Mouse (Mus musculus): ENCODE data around the gene Pgm2.

Gene Pgm2

GRCm38 (mm10) chr5:64146384-64147005 is 53.7 kb downstream of the Pgm2 start:
- no peak for DNase-seq

- no peak for DNase-seq
Observed at GRCm38 (mm10) chr5:64149184-64150127, 56.7 kb downstream of the Pgm2 start.

- no peak for DNase-seq
Observed at GRCm38 (mm10) chr5:64153319-64153718, 60.6 kb downstream of the Pgm2 start.

- peak; percentile 69 to 80 for DNase-seq
Observed at GRCm38 (mm10) chr5:64155861-64156550, 63.3 kb downstream of the Pgm2 start, which contains the start of gene Tbc1d1. Gene Tbc1d1, plus strand, starts transcription at chr5:64156305.

GRCm38 (mm10) chr5:64156579-64156978 is 63.8 kb downstream of the Pgm2 start:
- peak; percentile 62 to 76 for DNase-seq

- DNase-seq, result no peak
Observed at GRCm38 (mm10) chr5:64157926-64158325, 65.2 kb downstream of the Pgm2 start.

GRCm38 (mm10) chr5:64158501-64158900 is 65.8 kb downstream of the Pgm2 start:
- DNase-seq, result no peak

- DNase-seq, result peak in 1 of 2 experiments; percentile 47
Observed at GRCm38 (mm10) chr5:64159065-64159780, 66.5 kb downstream of the Pgm2 start.

GRCm38 (mm10) chr5:64159781-64160704 is 67.3 kb downstream of the Pgm2 start:
- DNase-seq, result peak; percentile 62 to 71

GRCm38 (mm10) chr5:64160705-64161391 is 68.1 kb downstream of the Pgm2 start:
- DNase-seq, result peak in 1 of 2 experiments; percentile 7

GRCm38 (mm10) chr5:64161917-64162316 is 69.2 kb downstream of the Pgm2 start:
- DNase-seq, result no peak

- DNase-seq, result no peak
Observed at GRCm38 (mm10) chr5:64162582-64162981, 69.8 kb downstream of the Pgm2 start.

GRCm38 (mm10) chr5:64164414-64164813 is 71.7 kb downstream of the Pgm2 start:
- no peak for DNase-seq

GRCm38 (mm10) chr5:64165826-64166225 is 73.1 kb downstream of the Pgm2 start:
- DNase-seq, result no peak

- no peak for DNase-seq
Observed at GRCm38 (mm10) chr5:64168990-64169540, 76.3 kb downstream of the Pgm2 start.

- no peak for DNase-seq
Observed at GRCm38 (mm10) chr5:64172884-64173283, 80.1 kb downstream of the Pgm2 start.

- DNase-seq, result no peak
Observed at GRCm38 (mm10) chr5:64173302-64173701, 80.6 kb downstream of the Pgm2 start.

GRCm38 (mm10) chr5:64174429-64174935 is 81.7 kb downstream of the Pgm2 start:
- no peak for DNase-seq

Data from kidney, postnatal 25 days (tissue).